Mouse (Mus musculus): Measurements from ENCODE around the gene Nr3c2. TPM values are rescaled to one million over a fixed set of nuclear protein-coding genes. Genes with fewer than 3 reads are reported as not detected.

The Nr3c2 gene
- polyA plus RNA-seq, 1 experiment: 0.88 TPM

- no peaks in the 10 kb centered on the region for H3K36me3 ChIP-seq (ENCODE audit: control insufficient read depth, insufficient read depth, low read length)
- H3K27me3 ChIP-seq (ENCODE audit: control insufficient read depth, insufficient read depth, low read length): no peaks in the 10 kb centered on the region
- no peak overlapping the region for H3K27ac ChIP-seq (ENCODE audit: insufficient read depth, low read length)
- no peak overlapping the region for H3K4me3 ChIP-seq (ENCODE audit: extremely low read depth, insufficient read depth, insufficient read length)
- no peak for TF ChIP-seq CTCF (IDR thresholded peaks at IDR 0.05; ENCODE audit: extremely low read depth, insufficient read depth, insufficient read length, insufficient replicate concordance)
- no peak for TF ChIP-seq POLR2A (IDR thresholded peaks at IDR 0.05; ENCODE audit: low read depth, low read length)
- no peaks in the 10 kb centered on the region for H3K4me1 ChIP-seq (ENCODE audit: control insufficient read depth, insufficient read depth, insufficient read length)
- no peak for DNase-seq (ENCODE audit: low read depth in 1 of 2, low spot score in 2 of 2)
- WGBS: 92% methylated on average over 1 of the region's 1 CpGs
These were observed 332.0 kb downstream of the Nr3c2 start for GRCm38 (mm10) chr8:77231211-77231610.

- no peak overlapping the region for H3K27ac ChIP-seq (ENCODE audit: insufficient read depth, low read length)
- DNase-seq (ENCODE audit: low read depth in 1 of 2, low spot score in 2 of 2): no peak
- H3K36me3 ChIP-seq (ENCODE audit: control insufficient read depth, insufficient read depth, low read length): no peaks in the 10 kb centered on the region
- H3K4me3 ChIP-seq (ENCODE audit: extremely low read depth, insufficient read depth, insufficient read length): no peak overlapping the region
- TF ChIP-seq POLR2A (IDR thresholded peaks at IDR 0.05; ENCODE audit: low read depth, low read length) (no peak), CTCF (IDR thresholded peaks at IDR 0.05; ENCODE audit: extremely low read depth, insufficient read depth, insufficient read length, insufficient replicate concordance) (no peak)
- 80% methylated on average over 6 of the region's 6 CpGs for WGBS
- no peaks in the 10 kb centered on the region for H3K27me3 ChIP-seq (ENCODE audit: control insufficient read depth, insufficient read depth, low read length)
- no peaks in the 10 kb centered on the region for H3K4me1 ChIP-seq (ENCODE audit: control insufficient read depth, insufficient read depth, insufficient read length)
These were observed 332.6 kb downstream of the Nr3c2 start for GRCm38 (mm10) chr8:77231834-77232233.

- no peaks in the 10 kb centered on the region for H3K36me3 ChIP-seq (ENCODE audit: control insufficient read depth, insufficient read depth, low read length)
- TF ChIP-seq CTCF (IDR thresholded peaks at IDR 0.05; ENCODE audit: extremely low read depth, insufficient read depth, insufficient read length, insufficient replicate concordance): no peak
- TF ChIP-seq POLR2A (IDR thresholded peaks at IDR 0.05; ENCODE audit: low read depth, low read length): no peak
- H3K27me3 ChIP-seq (ENCODE audit: control insufficient read depth, insufficient read depth, low read length): no peaks in the 10 kb centered on the region
- no peak overlapping the region for H3K4me3 ChIP-seq (ENCODE audit: extremely low read depth, insufficient read depth, insufficient read length)
- no peak for DNase-seq (ENCODE audit: low read depth in 1 of 2, low spot score in 2 of 2)
- H3K27ac ChIP-seq (ENCODE audit: insufficient read depth, low read length): no peak overlapping the region
- WGBS: 88% methylated on average over 3 of the region's 3 CpGs
- no peaks in the 10 kb centered on the region for H3K4me1 ChIP-seq (ENCODE audit: control insufficient read depth, insufficient read depth, insufficient read length)
These were observed 333.2 kb downstream of the Nr3c2 start for GRCm38 (mm10) chr8:77232411-77232810.

GRCm38 (mm10) chr8:77236701-77237100 lies 337.5 kb downstream of the Nr3c2 start:
- Histone ChIP-seq H3K36me3 (ENCODE audit: control insufficient read depth, insufficient read depth, low read length) (no peaks in the 10 kb centered on the region), H3K27me3 (ENCODE audit: control insufficient read depth, insufficient read depth, low read length) (no peaks in the 10 kb centered on the region), H3K27ac (ENCODE audit: insufficient read depth, low read length) (no peak overlapping the region), H3K4me3 (ENCODE audit: extremely low read depth, insufficient read depth, insufficient read length) (no peak overlapping the region), H3K4me1 (ENCODE audit: control insufficient read depth, insufficient read depth, insufficient read length) (no peaks in the 10 kb centered on the region)
- TF ChIP-seq POLR2A (IDR thresholded peaks at IDR 0.05; ENCODE audit: low read depth, low read length) (no peak), CTCF (IDR thresholded peaks at IDR 0.05; ENCODE audit: extremely low read depth, insufficient read depth, insufficient read length, insufficient replicate concordance) (no peak)
- no peak for DNase-seq (ENCODE audit: low read depth in 1 of 2, low spot score in 2 of 2)
- 85% methylated on average over 1 of the region's 1 CpGs for WGBS

DNA sequence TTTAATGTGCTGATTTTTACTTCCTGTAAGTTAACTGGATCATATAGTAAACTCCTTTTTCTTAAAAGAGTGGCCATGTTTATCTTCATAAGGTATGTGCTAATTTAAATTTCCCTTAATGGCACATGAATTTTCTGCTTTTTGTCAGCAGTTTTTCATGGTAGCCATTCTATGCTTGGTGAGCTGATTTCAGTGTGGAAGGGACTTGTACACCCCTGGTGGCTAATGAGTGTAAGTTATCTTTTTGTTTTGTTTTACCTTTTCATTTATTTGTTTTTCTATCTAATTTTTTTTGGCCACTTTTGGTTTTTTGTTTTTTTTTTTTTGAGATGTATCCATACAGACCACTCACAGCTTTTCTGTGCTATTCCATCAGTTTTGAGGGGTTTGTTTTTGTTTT lies 340.2 kb downstream of the Nr3c2 start:
- no peak for TF ChIP-seq CTCF (IDR thresholded peaks at IDR 0.05; ENCODE audit: extremely low read depth, insufficient read depth, insufficient read length, insufficient replicate concordance)
- no peak for TF ChIP-seq POLR2A (IDR thresholded peaks at IDR 0.05; ENCODE audit: low read depth, low read length)
- Histone ChIP-seq H3K27ac (ENCODE audit: insufficient read depth, low read length) (no peak overlapping the region), H3K4me3 (ENCODE audit: extremely low read depth, insufficient read depth, insufficient read length) (no peak overlapping the region), H3K27me3 (ENCODE audit: control insufficient read depth, insufficient read depth, low read length) (no peaks in the 10 kb centered on the region), H3K36me3 (ENCODE audit: control insufficient read depth, insufficient read depth, low read length) (no peaks in the 10 kb centered on the region), H3K4me1 (ENCODE audit: control insufficient read depth, insufficient read depth, insufficient read length) (no peaks in the 10 kb centered on the region)
- DNase-seq (ENCODE audit: low read depth in 1 of 2, low spot score in 2 of 2): no peak

GRCm38 (mm10) chr8:77241381-77241780 lies 342.1 kb downstream of the Nr3c2 start:
- WGBS: 97% methylated on average over 3 of the region's 3 CpGs
- no peaks in the 10 kb centered on the region for H3K27me3 ChIP-seq (ENCODE audit: control insufficient read depth, insufficient read depth, low read length)
- no peaks in the 10 kb centered on the region for H3K36me3 ChIP-seq (ENCODE audit: control insufficient read depth, insufficient read depth, low read length)
- H3K27ac ChIP-seq (ENCODE audit: insufficient read depth, low read length): no peak overlapping the region
- no peak for DNase-seq (ENCODE audit: low read depth in 1 of 2, low spot score in 2 of 2)
- H3K4me1 ChIP-seq (ENCODE audit: control insufficient read depth, insufficient read depth, insufficient read length): no peaks in the 10 kb centered on the region
- TF ChIP-seq CTCF (IDR thresholded peaks at IDR 0.05; ENCODE audit: extremely low read depth, insufficient read depth, insufficient read length, insufficient replicate concordance) (no peak), POLR2A (IDR thresholded peaks at IDR 0.05; ENCODE audit: low read depth, low read length) (no peak)
- H3K4me3 ChIP-seq (ENCODE audit: extremely low read depth, insufficient read depth, insufficient read length): no peak overlapping the region

GRCm38 (mm10) chr8:77250094-77250493 lies 350.9 kb downstream of the Nr3c2 start:
- Histone ChIP-seq H3K27ac (ENCODE audit: insufficient read depth, low read length) (no peak overlapping the region), H3K4me3 (ENCODE audit: extremely low read depth, insufficient read depth, insufficient read length) (no peak overlapping the region), H3K27me3 (ENCODE audit: control insufficient read depth, insufficient read depth, low read length) (no peaks in the 10 kb centered on the region), H3K4me1 (ENCODE audit: control insufficient read depth, insufficient read depth, insufficient read length) (no peaks in the 10 kb centered on the region), H3K36me3 (ENCODE audit: control insufficient read depth, insufficient read depth, low read length) (no peaks in the 10 kb centered on the region)
- DNase-seq (ENCODE audit: low read depth in 1 of 2, low spot score in 2 of 2): no peak
- WGBS: 94% methylated on average over 3 of the region's 3 CpGs
- TF ChIP-seq POLR2A (IDR thresholded peaks at IDR 0.05; ENCODE audit: low read depth, low read length) (no peak), CTCF (IDR thresholded peaks at IDR 0.05; ENCODE audit: extremely low read depth, insufficient read depth, insufficient read length, insufficient replicate concordance) (no peak)

Data from spleen, adult 2 months (tissue).